Mouse (Mus musculus) lung, postnatal 0 days (tissue): ENCODE measurements around the gene Glis1. TPM values are rescaled to one million over a fixed set of nuclear protein-coding genes. Genes with fewer than 3 reads are reported as not detected.

Source experiments
- ATAC-seq: fragments of 200-750 bp; cut with Nextera tagmentation; 2 replicates; pipeline ENCODE4 v1.8.0; 2017; ENCODE audit warnings: moderate library complexity
- DNase-seq: peaks from one replicate; pipeline ENCODE4 v3.0.0-alpha.2; 2016; ENCODE audit warnings: low spot score
- H3K27ac ChIP-seq: fragments of 300-500 bp; sonication (generic); 2 replicates; pipeline ENCODE4 v1.5.1; 2014; ENCODE audit warnings: antibody characterized with exemption, mild to moderate bottlenecking, low read length, mixed read lengths
- H3K27me3 ChIP-seq: fragments of 300-500 bp; sonication (generic); replicated peaks from 2 replicates; pipeline ENCODE4 v1.6.1; 2014; ENCODE audit warnings: low read length, mixed read lengths; ENCODE audit not compliant: insufficient read depth
- H3K36me3 ChIP-seq: fragments of 300-500 bp; sonication (generic); 2 replicates; pipeline ENCODE4 v1.6.1; 2014; ENCODE audit warnings: low read length, mixed read lengths; ENCODE audit not compliant: insufficient read depth
- H3K4me1 ChIP-seq: fragments of 300-500 bp; sonication (generic); 2 replicates; pipeline ENCODE4 v1.6.1; 2014; ENCODE audit warnings: antibody characterized with exemption, low read depth, low read length, mixed read lengths; ENCODE audit not compliant: insufficient read depth
- H3K4me2 ChIP-seq: fragments of 300-500 bp; sonication (generic); replicated peaks from 2 replicates; pipeline ENCODE4 v1.6.1; 2014; ENCODE audit warnings: low read depth, mild to moderate bottlenecking, low read length, moderate library complexity, mixed read lengths
- H3K4me3 ChIP-seq: fragments of 300-500 bp; sonication (generic); 2 replicates; pipeline ENCODE4 v1.5.1; 2014; ENCODE audit warnings: low read depth, low read length
- H3K9ac ChIP-seq: fragments of 300-500 bp; sonication (generic); replicated peaks from 2 replicates; pipeline ENCODE4 v1.6.1; 2014; ENCODE audit warnings: low read depth, mild to moderate bottlenecking
- H3K9me3 ChIP-seq: fragments of 300-500 bp; sonication (generic); 2 replicates; pipeline ENCODE4 v1.6.1; 2016; ENCODE audit warnings: low read length, mixed read lengths
- CTCF ChIP-seq: IDR thresholded peaks from 2 replicates; pipeline ENCODE4 v1.5.1; 2016; ENCODE audit warnings: antibody characterized with exemption, mild to moderate bottlenecking
- EP300 ChIP-seq: IDR thresholded peaks from 2 replicates; pipeline ENCODE4 v1.6.1; 2016; ENCODE audit warnings: antibody characterized with exemption, mild to moderate bottlenecking, control low read depth
- WGBS: fragments of 180-500 bp; shearing (Covaris S2); extraction: QIAGEN DNeasy Blood & Tissue Kit; methylation state at CpG from one replicate; pipeline ENCODE4 v1.1.7; 2014; 5-methylcytosine and 5-hydroxymethylcytosine counted together
- polyA plus RNA-seq: library from polyadenylated mRNA; unstranded; fragments of >200 nt; fragmentation: Nextera tagmentation; extraction: Ambion mirVana; gene quantifications from 2 replicates; pipeline ENCODE4 v1.2.1, GENCODE M21; 2015

The Glis1 gene
- polyA plus RNA-seq, 1 experiment from 2014 or later, result 0.76 TPM

DNA sequence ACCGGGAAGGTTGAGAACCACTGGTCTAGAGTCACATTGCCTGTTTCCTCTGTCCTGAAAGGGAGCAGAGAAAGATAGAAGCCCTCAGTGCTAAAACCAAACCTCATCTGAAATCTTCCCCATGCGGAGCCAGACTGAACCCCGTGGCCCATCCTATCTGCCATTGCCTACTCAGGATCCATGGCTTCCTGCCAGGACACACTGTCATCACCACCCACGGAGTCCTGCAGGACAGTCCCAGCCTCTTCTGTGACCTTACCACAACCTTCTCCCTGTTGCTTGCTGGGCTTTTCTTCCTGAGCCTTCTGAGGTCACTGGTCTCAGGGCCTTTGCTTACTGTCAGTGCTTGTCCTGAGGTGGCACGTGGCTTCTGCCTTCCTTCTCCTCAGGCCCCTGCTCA, 118.3 kb downstream of the Glis1 start:
- Histone ChIP-seq H3K4me3 (no peak overlapping the region), H3K27me3 (no peaks in the 10 kb centered on the region), H3K9me3 (no peaks in the 10 kb centered on the region), H3K36me3 (no peaks in the 10 kb centered on the region), H3K9ac (no peak overlapping the region), H3K4me2 (no peak overlapping the region), H3K4me1 (no peaks in the 10 kb centered on the region), H3K27ac (no peak overlapping the region)
- 54% methylated on average over 5 of the region's 5 CpGs for WGBS
- DNase-seq (no peak), ATAC-seq (no peak; the same call in 1 of the 2 replicates)
- TF ChIP-seq CTCF (no peak), EP300 (no peak)

DNA sequence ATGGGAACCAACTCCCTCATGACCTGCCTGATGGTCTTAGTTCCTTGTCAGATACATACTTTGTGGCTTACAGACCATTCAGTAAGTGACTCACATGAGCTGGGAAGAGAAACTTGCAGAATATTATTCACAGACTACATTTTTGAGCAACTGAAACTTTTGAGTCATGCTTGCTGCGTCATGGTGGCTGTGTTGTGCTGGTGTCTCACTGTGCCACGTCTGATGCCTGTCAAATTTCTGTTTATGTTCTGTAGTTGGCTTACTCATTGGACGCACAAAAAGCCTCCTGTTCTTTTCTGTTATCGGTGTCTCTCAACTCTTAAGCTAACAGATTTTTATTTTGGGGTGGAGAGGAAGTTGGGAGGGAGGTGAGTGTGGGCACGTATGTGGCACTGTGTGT, 119.4 kb downstream of the Glis1 start:
- no peak overlapping the region for H3K4me2 ChIP-seq
- no peaks in the 10 kb centered on the region for H3K9me3 ChIP-seq
- no peak for ATAC-seq
- H3K4me1 ChIP-seq, result no peaks in the 10 kb centered on the region
- no peak for DNase-seq
- no peaks in the 10 kb centered on the region for H3K36me3 ChIP-seq
- no peak overlapping the region for H3K27ac ChIP-seq
- TF ChIP-seq EP300 (no peak), CTCF (no peak)
- no peaks in the 10 kb centered on the region for H3K27me3 ChIP-seq
- WGBS, result 48% methylated on average over 5 of the region's 5 CpGs
- H3K4me3 ChIP-seq, result no peak overlapping the region
- H3K9ac ChIP-seq, result no peak overlapping the region

DNA sequence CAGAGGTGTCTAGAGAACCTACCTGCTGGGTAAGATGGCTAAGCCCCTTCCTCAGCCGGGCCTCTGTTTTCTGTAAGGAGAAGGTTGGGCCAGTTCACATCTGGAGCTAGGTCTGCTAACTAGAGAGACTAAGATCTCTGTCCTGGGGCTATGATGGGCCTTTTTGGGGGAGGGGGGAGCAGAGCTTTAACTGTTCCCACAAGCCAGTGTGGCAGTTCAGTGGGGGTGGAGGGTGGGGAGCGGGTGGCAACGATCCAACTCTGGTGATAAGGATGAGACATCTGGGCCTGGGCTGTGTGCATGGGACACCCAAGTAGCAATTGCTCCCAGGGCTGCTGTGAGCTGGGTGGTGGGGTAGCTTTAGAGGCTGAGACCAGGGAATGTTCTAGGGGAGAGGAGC, 124.4 kb downstream of the Glis1 start:
- Histone ChIP-seq H3K36me3 (no peaks in the 10 kb centered on the region), H3K9ac (no peak overlapping the region), H3K27ac (no peak overlapping the region), H3K4me1 (no peaks in the 10 kb centered on the region), H3K4me2 (no peak overlapping the region), H3K4me3 (no peak overlapping the region), H3K27me3 (no peaks in the 10 kb centered on the region), H3K9me3 (no peaks in the 10 kb centered on the region)
- TF ChIP-seq CTCF (no peak), EP300 (no peak)
- DNase-seq (no peak), ATAC-seq (no peak)
- WGBS, result 53% methylated on average over 3 of the region's 3 CpGs

GRCm38 (mm10) chr4:107561056-107561455, 126.7 kb downstream of the Glis1 start:
- TF ChIP-seq EP300 (no peak), CTCF (no peak)
- WGBS, result 78% methylated on average over 2 of the region's 2 CpGs

DNA sequence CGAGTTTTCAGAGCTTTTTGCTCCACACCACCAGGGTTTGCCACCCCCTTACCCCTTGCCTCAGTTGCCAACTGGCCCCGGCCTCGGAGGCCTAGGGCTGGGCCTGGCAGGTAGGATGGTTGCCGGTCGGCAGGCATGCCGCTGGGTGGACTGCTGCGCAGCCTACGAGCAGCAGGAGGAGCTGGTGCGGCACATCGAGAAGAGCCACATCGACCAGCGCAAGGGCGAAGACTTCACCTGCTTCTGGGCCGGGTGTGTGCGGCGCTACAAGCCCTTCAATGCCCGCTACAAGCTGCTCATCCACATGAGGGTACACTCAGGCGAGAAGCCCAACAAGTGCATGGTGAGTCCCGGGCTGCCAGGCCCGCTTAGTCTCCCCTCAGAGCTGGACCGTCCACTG, 133.8 kb downstream of the Glis1 start:
- TF ChIP-seq CTCF, result peak; percentile 36
- TF ChIP-seq EP300, result no peak
- ATAC-seq (no peak), DNase-seq (no peak)
- H3K9ac ChIP-seq, result no peak overlapping the region
- H3K4me3 ChIP-seq, result no peak overlapping the region
- 79% methylated on average over 21 of the region's 21 CpGs for WGBS
- H3K4me1 ChIP-seq, result no peaks in the 10 kb centered on the region
- H3K4me2 ChIP-seq, result no peak overlapping the region
- H3K36me3 ChIP-seq, result no peaks in the 10 kb centered on the region
- H3K9me3 ChIP-seq, result no peaks in the 10 kb centered on the region
- H3K27ac ChIP-seq, result no peak overlapping the region
- no peaks in the 10 kb centered on the region for H3K27me3 ChIP-seq

More at GRCm38 (mm10) chr4:107561056-107561455, 126.7 kb downstream of the Glis1 start:
- H3K9me3 ChIP-seq, result no peaks in the 10 kb centered on the region
- ATAC-seq (no peak), DNase-seq (no peak)
- H3K4me1 ChIP-seq, result no peaks in the 10 kb centered on the region
- H3K27me3 ChIP-seq, result no peaks in the 10 kb centered on the region
- H3K4me2 ChIP-seq, result no peak overlapping the region
- no peak overlapping the region for H3K4me3 ChIP-seq
- no peak overlapping the region for H3K27ac ChIP-seq
- no peaks in the 10 kb centered on the region for H3K36me3 ChIP-seq
- H3K9ac ChIP-seq, result no peak overlapping the region

DNA sequence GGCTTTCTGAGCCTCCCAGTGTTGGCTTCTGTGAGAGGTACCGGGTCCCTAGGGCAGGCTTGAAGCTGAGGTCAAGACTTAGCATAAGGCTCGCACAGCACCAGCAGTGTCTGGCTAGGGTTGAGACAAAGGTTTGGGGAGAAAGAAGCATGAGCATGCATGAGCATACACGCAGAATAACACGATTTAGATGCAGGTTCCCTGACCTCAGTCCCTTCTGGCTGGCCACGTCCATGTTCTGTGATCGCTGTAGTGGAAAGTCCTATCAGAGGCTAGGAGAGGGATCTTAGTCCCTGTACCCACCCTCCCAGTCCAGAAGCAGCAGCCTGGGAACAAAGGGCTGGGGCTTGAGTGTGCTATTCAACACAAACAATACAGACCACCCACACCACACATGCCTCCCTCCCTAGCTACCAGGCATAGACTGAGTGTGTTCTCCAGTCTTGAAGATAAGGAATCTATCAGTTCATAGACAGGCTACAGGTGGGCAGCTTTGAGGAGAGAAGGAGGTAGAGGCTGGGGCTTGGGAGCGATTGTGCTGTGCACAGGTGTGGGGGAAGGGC, 134.6 kb downstream of the Glis1 start:
- 78% methylated on average over 7 of the region's 7 CpGs for WGBS
- no peak overlapping the region for H3K4me2 ChIP-seq

More for the DNA sequence above, 134.6 kb downstream of the Glis1 start:
- no peaks in the 10 kb centered on the region for H3K27me3 ChIP-seq
- no peaks in the 10 kb centered on the region for H3K36me3 ChIP-seq
- no peak overlapping the region for H3K4me3 ChIP-seq
- no peak overlapping the region for H3K9ac ChIP-seq
- H3K4me1 ChIP-seq, result no peaks in the 10 kb centered on the region
- no peak overlapping the region for H3K27ac ChIP-seq
- no peaks in the 10 kb centered on the region for H3K9me3 ChIP-seq
- TF ChIP-seq EP300 (no peak), CTCF (no peak)
- no peak for DNase-seq
- ATAC-seq, result no peak
